Mouse (Mus musculus): ENCODE data around the gene Hist1h3b. TPM values are rescaled to one million over a fixed set of nuclear protein-coding genes. Genes with fewer than 3 reads are reported as not detected.
"Not testable (repeated sequence)": the region's sequence is repeated elsewhere in the genome, so short reads cannot be mapped to it uniquely, and the experiment has no call there.

The Hist1h3b gene
- polyA plus RNA-seq, 1 experiment from 2014 or later, result 13.9 TPM

GRCm38 (mm10) chr13:23740910-23741309 is 11.2 kb upstream of the Hist1h3b start:
- peak overlapping the region; percentile 97 for H3K27ac ChIP-seq (ENCODE audit: low read depth)
- no peak overlapping the region for H3K9ac ChIP-seq (ENCODE audit: low read length)
- no peak overlapping the region; the same call in 1 of the 2 replicates for H3K4me3 ChIP-seq (ENCODE audit: low read depth, low read length)
- no peaks in the 10 kb centered on the region for H3K36me3 ChIP-seq (ENCODE audit: control insufficient read depth, insufficient read depth, low read length)
- H3K9me3 ChIP-seq (ENCODE audit: control insufficient read depth, low read length), result no peaks in the 10 kb centered on the region
- ATAC-seq (replicated peaks; ENCODE audit: low FRiP score, low TSS enrichment, low read depth) (no peak), DNase-seq (ENCODE audit: low spot score) (no peak)
- peak overlapping the region; percentile 62 for H3K4me2 ChIP-seq (ENCODE audit: low read length)
- H3K4me1 ChIP-seq (replicated peaks; ENCODE audit: control insufficient read depth, insufficient read depth, low read length), result peaks cover 20% of the 10 kb centered on the region
- H3K27me3 ChIP-seq (replicated peaks; ENCODE audit: control insufficient read depth, insufficient read depth, low read length), result no peaks in the 10 kb centered on the region
- 73% methylated on average over 5 of the region's 5 CpGs for WGBS

- Histone ChIP-seq H3K9me3 (ENCODE audit: control insufficient read depth, low read length) (no peaks in the 10 kb centered on the region), H3K4me1 (replicated peaks; ENCODE audit: control insufficient read depth, insufficient read depth, low read length) (peaks cover 20% of the 10 kb centered on the region), H3K9ac (ENCODE audit: low read length) (no peak overlapping the region), H3K4me3 (ENCODE audit: low read depth, low read length) (no peak overlapping the region), H3K36me3 (ENCODE audit: control insufficient read depth, insufficient read depth, low read length) (no peaks in the 10 kb centered on the region), H3K4me2 (ENCODE audit: low read length) (no peak overlapping the region), H3K27me3 (replicated peaks; ENCODE audit: control insufficient read depth, insufficient read depth, low read length) (no peaks in the 10 kb centered on the region), H3K27ac (ENCODE audit: low read depth) (no peak overlapping the region)
- no peak for DNase-seq (ENCODE audit: low spot score)
- ATAC-seq (replicated peaks; ENCODE audit: low FRiP score, low TSS enrichment, low read depth), result no peak
Observed at GRCm38 (mm10) chr13:23742007-23742406, 10.1 kb upstream of the Hist1h3b start.

DNA sequence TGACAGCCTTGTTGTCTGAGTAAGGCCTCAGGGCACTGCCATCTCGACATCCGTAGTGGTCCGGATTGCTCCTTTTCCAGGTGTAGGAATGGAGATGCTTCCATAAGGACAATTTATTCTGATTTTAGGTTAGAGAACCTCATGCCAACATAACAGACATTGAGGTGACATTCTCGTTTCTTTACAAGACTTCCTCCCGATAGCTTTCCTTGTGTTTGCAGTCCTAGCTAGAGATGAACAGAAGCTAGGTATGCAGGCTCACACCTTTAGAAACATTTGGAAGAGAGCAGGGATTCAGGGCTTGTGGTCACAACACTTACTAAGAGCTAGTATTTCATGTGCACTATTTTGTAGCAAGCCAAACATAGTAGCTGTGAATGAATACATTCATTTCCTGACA is 8.9 kb upstream of the Hist1h3b start:
- Histone ChIP-seq H3K27ac (ENCODE audit: low read depth) (no peak overlapping the region), H3K27me3 (replicated peaks; ENCODE audit: control insufficient read depth, insufficient read depth, low read length) (no peaks in the 10 kb centered on the region), H3K4me1 (replicated peaks; ENCODE audit: control insufficient read depth, insufficient read depth, low read length) (peaks cover 20% of the 10 kb centered on the region), H3K36me3 (ENCODE audit: control insufficient read depth, insufficient read depth, low read length) (no peaks in the 10 kb centered on the region), H3K4me2 (ENCODE audit: low read length) (no peak overlapping the region), H3K4me3 (ENCODE audit: low read depth, low read length) (no peak overlapping the region), H3K9me3 (ENCODE audit: control insufficient read depth, low read length) (no peaks in the 10 kb centered on the region), H3K9ac (ENCODE audit: low read length) (no peak overlapping the region)
- ATAC-seq (replicated peaks; ENCODE audit: low FRiP score, low TSS enrichment, low read depth), result no peak
- DNase-seq (ENCODE audit: low spot score), result no peak
- 83% methylated on average over 5 of the region's 5 CpGs for WGBS

DNA sequence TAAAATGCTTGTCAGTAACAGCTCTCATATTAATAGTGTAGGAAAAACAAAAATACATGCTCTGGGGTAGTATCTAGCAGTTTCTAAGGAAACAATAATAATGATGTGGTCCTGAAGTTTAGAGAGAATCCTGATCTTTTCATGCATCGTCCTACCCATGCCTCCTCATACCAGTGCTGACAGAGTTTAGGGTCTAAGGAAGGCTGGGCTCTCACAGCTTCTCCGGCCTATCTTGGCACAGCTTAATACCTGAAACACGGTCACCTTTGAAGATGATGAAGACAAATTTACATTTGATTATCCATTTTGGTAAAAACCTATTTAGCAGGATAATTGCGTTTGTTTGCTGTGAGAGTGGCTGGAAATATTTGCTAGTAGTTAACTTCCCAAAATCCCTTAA is 8.1 kb upstream of the Hist1h3b start:
- no peaks in the 10 kb centered on the region for H3K9me3 ChIP-seq (ENCODE audit: control insufficient read depth, low read length)
- 35% methylated on average over 4 of the region's 4 CpGs for WGBS
- H3K36me3 ChIP-seq (ENCODE audit: control insufficient read depth, insufficient read depth, low read length), result no peaks in the 10 kb centered on the region
- no peaks in the 10 kb centered on the region for H3K27me3 ChIP-seq (replicated peaks; ENCODE audit: control insufficient read depth, insufficient read depth, low read length)
- H3K4me1 ChIP-seq (replicated peaks; ENCODE audit: control insufficient read depth, insufficient read depth, low read length), result peaks cover 23% of the 10 kb centered on the region
- peak overlapping the region; percentile 67 for H3K9ac ChIP-seq (ENCODE audit: low read length)
- peak overlapping the region; percentile 92 for H3K4me2 ChIP-seq (ENCODE audit: low read length)
- DNase-seq (ENCODE audit: low spot score) (no peak), ATAC-seq (replicated peaks; ENCODE audit: low FRiP score, low TSS enrichment, low read depth) (no peak)
- H3K4me3 ChIP-seq (ENCODE audit: low read depth, low read length), result peak overlapping the region; percentile 44
- H3K27ac ChIP-seq (ENCODE audit: low read depth), result peak overlapping the region; percentile 100

DNA sequence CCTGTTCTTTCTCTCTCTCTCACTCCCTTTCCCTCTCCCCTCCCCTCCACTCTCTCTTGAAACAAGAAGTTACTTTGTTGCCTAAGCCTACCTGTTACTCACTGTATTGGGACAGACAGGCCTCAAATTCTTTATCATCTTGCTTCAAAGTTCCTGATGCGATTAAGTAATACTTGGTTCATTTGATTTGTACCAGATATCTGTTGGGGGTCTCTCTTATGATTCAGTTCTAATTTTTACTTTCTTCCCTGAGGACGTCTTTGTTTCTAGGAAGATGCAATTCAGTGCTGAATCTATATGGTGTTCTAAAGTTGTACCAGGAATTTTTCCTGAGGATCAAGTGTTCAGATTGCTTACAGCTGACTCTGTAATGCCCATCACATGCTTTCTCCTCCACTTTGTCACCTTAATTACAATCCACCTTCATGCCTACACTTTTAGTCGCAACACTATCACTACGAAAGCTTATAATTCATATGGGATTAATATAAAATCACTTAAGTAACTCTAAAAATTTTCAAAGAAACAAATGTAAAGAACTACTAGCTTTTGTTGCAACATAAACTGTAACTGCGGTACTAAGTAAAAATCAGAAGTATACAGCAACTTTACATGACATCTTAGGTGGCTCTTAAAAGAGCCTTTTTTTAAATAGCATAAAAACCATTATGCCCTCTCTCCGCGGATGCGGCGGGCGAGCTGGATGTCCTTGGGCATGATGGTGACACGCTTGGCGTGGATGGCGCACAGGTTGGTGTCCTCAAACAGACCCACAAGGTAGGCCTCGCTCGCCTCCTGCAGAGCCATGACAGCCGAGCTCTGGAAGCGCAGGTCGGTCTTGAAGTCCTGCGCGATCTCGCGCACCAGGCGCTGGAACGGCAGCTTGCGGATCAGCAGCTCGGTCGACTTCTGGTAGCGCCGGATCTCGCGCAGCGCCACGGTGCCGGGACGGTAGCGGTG is 7.4 kb upstream of the Hist1h3b start:
- H3K36me3 ChIP-seq (ENCODE audit: control insufficient read depth, insufficient read depth, low read length), result no peaks in the 10 kb centered on the region
- no peaks in the 10 kb centered on the region for H3K27me3 ChIP-seq (replicated peaks; ENCODE audit: control insufficient read depth, insufficient read depth, low read length)
- H3K9ac ChIP-seq (ENCODE audit: low read length), result peak overlapping the region; percentile 67
- H3K4me1 ChIP-seq (replicated peaks; ENCODE audit: control insufficient read depth, insufficient read depth, low read length), result peaks cover 23% of the 10 kb centered on the region
- H3K27ac ChIP-seq (ENCODE audit: low read depth), result peak overlapping the region; percentile 100
- 4% methylated on average over 13 of the region's 36 CpGs for WGBS
- ATAC-seq (replicated peaks; ENCODE audit: low FRiP score, low TSS enrichment, low read depth) (no peak), DNase-seq (ENCODE audit: low spot score) (no peak)
- H3K4me2 ChIP-seq (ENCODE audit: low read length), result peak overlapping the region; percentile 92
- H3K9me3 ChIP-seq (ENCODE audit: control insufficient read depth, low read length), result no peaks in the 10 kb centered on the region
- peak overlapping the region; percentile 44 for H3K4me3 ChIP-seq (ENCODE audit: low read depth, low read length)

DNA sequence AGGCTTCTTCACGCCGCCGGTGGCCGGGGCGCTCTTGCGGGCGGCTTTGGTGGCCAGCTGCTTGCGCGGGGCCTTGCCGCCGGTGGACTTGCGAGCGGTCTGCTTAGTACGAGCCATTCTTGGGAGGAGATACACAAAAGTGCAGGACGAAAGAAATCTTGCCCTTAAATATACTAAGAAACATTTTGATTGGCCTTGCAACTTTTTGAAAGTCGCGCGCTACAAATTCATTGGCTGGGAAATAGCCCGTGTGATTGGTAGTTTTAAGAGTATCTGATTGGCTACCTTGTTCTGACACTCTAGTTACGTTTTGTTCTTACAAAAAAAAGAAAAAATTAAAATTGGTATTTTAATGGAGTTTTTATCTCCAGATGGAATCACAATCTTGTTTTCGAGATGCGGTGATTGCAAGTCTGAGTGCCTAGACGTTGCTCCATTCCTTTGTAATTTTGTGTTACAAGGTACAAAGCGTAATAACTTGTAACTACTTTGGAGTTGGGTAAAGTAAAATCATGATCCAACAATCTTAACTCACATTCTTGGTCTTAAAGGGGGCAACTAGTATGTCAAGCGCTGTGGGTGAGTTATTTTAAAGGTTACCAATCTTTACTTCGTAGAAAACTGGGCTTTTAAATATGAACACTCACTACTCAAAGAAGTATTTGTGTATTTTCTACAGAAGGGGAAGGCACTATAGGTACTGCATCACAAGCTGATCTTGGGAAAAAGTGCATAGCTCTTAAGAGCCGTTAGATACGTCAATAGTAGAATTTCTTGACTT is 6.5 kb upstream of the Hist1h3b start, which contains the start of gene Hist1h3c:
TSS of gene Hist1h3c (minus strand) at position 222 of the 781 bp plus-strand sequence.
- Histone ChIP-seq H3K4me3 (ENCODE audit: low read depth, low read length) (peak within 1 kb of the TSS; percentile 44), H3K9me3 (ENCODE audit: control insufficient read depth, low read length) (no peaks in the 10 kb centered on the region), H3K36me3 (ENCODE audit: control insufficient read depth, insufficient read depth, low read length) (no peaks in the 10 kb centered on the region), H3K4me1 (replicated peaks; ENCODE audit: control insufficient read depth, insufficient read depth, low read length) (peaks cover 20% of the 10 kb centered on the region), H3K9ac (ENCODE audit: low read length) (peak within 1 kb of the TSS; percentile 89), H3K4me2 (ENCODE audit: low read length) (peak within 1 kb of the TSS; percentile 92), H3K27me3 (replicated peaks; ENCODE audit: control insufficient read depth, insufficient read depth, low read length) (no peaks in the 10 kb centered on the region), H3K27ac (ENCODE audit: low read depth) (peak within 1 kb of the TSS; percentile 100)
- peak; percentile 67 for ATAC-seq (replicated peaks; ENCODE audit: low FRiP score, low TSS enrichment, low read depth)
- WGBS, result under 1% methylated on average over 21 of the region's 28 CpGs
- DNase-seq (ENCODE audit: low spot score), result peak; percentile 88

DNA sequence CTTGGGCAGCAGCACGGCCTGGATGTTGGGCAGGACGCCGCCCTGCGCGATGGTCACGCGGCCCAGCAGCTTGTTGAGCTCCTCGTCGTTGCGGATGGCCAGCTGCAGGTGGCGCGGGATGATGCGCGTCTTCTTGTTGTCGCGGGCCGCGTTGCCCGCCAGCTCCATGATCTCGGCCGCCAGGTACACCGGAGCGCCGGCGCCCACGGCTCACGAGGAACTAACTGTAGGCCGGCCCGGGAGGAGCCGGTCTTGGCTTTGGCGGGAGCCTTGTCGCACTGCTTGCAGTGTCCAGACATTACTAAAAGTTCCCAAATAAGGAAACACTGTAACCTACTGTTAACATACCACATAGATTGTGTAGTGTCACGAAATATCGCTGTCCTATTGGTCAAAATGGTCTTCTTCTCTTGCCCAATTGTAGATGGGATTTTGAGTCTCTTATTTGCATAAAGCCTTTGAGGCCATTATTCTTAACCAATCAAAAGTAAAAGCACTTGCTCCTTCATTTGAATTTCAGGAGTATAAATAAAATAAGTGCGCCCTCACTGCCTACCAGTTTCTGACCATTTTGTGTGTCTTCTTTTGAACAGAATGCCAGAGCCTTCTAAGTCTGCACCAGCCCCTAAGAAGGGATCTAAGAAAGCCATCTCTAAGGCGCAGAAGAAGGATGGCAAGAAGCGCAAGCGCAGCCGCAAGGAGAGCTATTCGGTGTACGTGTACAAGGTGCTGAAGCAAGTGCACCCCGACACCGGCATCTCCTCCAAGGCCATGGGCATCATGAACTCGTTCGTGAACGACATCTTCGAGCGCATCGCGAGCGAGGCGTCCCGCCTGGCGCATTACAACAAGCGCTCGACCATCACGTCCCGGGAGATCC is 5.6 kb upstream of the Hist1h3b start, which contains the start of gene Hist1h2bb:
TSS of gene Hist1h2bb (plus strand) at position 534 of the 880 bp plus-strand sequence.
- Histone ChIP-seq H3K9ac (ENCODE audit: low read length) (peak within 1 kb of the TSS; percentile 89), H3K4me2 (ENCODE audit: low read length) (peak within 1 kb of the TSS; percentile 92), H3K4me1 (replicated peaks; ENCODE audit: control insufficient read depth, insufficient read depth, low read length) (peaks cover 19% of the 10 kb centered on the region), H3K27ac (ENCODE audit: low read depth) (peak within 1 kb of the TSS; percentile 100), H3K4me3 (ENCODE audit: low read depth, low read length) (peak within 1 kb of the TSS; percentile 44)
- H3K9me3 ChIP-seq (ENCODE audit: control insufficient read depth, low read length); H3K36me3 ChIP-seq (ENCODE audit: control insufficient read depth, insufficient read depth, low read length); H3K27me3 ChIP-seq (replicated peaks; ENCODE audit: control insufficient read depth, insufficient read depth, low read length): not testable (repeated sequence)
- DNase-seq (ENCODE audit: low spot score) (peak; percentile 91), ATAC-seq (replicated peaks; ENCODE audit: low FRiP score, low TSS enrichment, low read depth) (peak; percentile 89)
- WGBS, result under 1% methylated on average over 38 of the region's 58 CpGs
